Mouse (Mus musculus): ENCODE data around the gene Enpp7.

Gene Enpp7

DNA sequence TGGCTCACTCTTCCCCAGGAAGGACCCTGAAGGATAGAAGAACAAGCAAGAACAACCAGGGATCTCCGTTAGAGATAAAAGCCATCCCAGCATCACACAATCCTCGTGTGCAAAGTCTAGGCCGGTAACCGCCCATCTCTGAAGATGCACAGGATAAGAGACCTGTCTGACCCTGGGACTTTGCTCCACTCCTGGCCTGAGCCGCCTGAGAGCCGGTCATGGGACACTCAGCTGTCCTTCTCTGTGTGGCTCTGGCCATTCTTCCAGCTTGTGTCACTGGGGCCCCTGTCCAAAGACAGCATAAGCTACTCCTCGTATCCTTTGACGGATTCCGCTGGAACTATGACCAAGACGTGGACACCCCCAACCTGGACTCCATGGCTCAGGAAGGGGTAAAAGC lies at the start of gene Enpp7:
Gene Enpp7, plus strand, starts transcription at position 190 of the 400 bp plus-strand sequence.
- DNase-seq (ENCODE audit: low read depth) = no peak

DNA sequence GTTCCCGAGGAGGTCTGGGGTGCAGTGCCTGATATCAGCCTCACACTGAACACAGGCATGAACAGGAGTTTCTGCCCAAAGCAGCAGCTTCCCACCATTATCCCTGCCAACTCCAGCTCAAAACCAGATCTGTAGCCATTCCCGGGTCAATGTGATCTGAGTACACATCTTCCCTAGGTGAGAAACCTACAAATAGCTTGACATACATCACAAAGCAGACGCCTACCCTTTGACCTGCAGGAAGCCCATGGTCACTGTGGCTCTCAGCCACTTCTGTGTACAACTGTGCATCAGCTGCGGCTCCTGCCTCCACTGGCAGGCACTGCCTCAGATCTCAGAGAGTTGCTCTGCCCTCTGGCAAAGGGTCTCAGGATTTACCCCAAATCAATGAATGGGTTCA lies 48.3 kb upstream of the Enpp7 start:
- no peak for DNase-seq (ENCODE audit: low read depth)

DNA sequence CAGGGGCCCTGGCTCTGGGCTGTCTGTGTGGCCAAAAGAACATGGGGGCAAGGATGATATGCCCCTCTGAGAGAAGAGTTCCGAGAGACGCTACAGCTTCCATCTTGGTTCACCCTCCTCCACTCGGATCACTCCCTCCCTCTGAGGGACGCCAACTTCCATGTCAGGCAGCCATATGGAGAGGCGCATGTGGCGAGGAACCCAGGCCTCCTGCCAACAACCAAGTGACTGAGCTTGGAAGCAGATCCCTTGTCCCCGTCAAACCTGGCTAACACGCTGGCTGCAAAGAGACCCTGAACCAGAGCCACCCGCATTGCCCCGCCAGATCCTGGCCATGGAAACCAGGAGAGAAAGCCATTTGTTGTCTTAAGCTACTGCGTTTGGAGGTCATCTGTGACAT lies 47.4 kb upstream of the Enpp7 start:
- DNase-seq (ENCODE audit: low read depth) = no peak

DNA sequence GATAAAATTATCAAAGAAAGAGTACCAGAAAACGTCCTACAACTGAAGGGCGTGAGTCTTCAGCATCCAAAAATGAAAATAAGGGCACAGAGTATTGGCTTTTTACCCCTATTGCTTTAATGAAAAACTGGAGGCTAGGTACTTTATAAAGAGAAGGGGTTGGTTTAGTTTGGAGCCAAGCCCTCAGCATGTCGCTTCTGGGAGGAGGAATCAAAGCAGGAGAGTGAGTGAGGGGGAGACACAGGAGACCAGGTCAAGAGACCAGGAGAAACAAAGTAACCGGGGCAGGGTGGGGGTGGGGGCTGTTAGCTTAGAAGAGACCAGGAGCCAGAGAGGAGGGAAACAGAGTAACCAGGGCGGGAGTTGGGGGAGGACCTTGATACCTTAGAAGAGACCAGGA lies 46.7 kb upstream of the Enpp7 start:
- no peak for DNase-seq (ENCODE audit: low read depth)

DNA sequence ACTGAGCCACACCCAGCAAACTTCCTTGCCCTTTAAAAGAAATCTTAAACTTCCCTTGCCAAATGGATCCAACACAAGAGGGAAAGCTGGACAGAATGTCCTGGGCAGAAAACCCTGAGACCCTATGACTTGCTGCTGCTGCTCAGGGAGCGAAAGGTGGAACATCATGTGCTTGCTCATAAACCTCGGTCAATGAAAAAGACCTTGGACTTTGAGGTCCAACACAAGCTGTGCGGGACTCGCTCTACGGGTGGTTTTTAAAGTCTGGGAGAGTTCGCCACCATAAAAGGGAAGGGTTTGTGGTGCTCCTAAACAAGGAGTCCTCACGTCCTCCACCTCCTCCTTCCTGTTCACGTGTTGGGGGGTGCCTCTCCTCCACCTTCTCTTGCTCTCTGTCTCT lies 42.1 kb upstream of the Enpp7 start:
- no peak for DNase-seq (ENCODE audit: low read depth)

DNA sequence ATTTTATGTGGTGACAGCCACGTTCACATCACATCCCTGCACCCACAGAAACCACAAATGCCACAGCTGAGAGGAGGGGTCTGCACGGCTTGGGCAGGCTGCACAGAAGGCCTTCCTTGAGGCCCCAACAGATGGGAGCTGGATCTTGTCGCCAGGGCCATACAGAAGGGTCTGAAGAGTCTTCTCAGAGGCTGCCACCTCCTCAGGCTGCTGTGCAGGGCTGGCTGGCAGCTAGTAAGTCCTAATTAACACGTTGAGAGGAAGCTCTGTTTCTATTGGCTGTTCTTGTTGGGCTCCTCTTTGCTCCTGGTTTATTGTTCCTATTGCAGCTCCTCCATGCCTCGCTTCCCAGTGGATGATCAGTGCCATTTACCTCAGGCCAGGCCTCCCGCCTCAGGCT lies 33.0 kb upstream of the Enpp7 start:
- DNase-seq (ENCODE audit: low read depth) = no peak

DNA sequence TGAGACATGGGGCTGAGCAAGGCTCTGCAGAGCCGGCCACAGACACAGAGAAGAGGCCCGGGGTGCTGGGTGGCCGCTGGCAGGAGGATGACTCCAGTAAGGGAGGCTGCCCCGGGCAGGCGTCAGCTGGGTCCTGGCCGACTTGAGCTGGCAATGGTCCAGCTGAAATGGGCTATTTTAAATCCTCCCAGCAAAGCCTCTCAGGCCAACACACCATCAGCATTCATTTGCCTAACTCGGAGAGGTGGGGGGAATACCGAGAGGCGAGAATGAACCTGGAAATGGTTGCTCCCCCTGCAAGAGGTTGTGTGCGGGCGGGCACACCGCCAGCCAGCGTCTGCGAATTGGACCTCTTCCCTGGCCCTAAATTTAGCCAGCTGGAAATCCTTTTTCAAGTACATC lies 30.9 kb upstream of the Enpp7 start:
- DNase-seq (ENCODE audit: low read depth) = peak; percentile 13

DNA sequence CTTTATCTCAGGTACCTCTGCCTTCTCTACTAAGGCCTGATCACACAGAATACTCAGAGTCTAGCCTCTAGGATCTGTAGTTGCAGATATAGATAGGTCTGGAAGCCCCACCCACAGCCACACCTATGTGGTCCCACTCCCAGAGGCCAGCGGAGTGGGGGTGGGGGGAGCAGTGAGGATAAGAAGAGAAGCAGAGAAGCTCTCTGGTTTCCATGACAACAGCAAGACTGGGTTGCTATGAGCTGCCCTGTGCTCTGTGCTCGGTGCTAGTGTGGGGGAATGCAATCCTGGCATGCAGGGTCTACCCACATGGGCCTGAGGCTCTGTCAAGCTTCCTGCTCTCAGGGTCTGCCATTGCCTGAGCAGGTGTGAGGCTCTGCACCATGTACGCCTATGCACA lies 27.3 kb upstream of the Enpp7 start:
- no peak for DNase-seq (ENCODE audit: low read depth)

DNA sequence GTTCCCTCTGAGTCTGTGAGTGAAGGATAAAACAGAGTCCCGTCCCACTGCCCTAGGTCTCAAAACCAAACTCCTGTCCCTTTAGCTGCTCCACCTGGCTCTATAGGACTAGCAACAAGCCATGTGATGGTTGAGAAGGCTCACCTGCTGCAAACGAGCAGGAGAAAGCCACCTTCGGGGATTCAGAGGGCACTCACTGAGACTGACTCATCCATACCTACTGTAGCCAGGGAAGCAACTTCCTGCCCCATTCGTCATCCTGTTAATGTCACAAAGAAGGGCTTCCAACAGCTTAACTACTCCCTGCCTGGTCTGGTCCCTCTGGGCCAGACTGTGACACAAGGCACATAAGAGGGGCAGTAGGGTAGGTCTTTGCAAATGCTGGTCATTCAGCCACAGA lies 25.5 kb upstream of the Enpp7 start:
- DNase-seq (ENCODE audit: low read depth) = no peak

DNA sequence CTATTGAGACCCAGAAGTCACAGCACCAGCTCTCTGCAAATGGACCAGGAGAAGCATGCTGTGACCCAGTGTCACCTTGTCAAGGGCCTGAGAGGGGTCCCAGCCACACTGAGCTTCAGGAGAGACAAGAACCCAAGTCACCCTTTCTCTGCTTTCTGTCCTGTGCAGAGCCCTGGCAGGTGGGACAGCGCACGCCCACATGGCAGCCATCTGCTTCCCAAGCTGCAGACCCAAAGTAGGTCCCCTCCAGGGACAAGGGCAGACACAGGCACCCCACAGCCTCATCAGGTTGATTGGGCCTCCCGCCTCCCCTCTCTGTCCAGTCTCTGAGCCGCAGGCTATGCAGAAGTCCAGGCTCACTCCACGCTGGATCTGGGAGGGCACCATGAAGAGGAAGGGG lies 24.1 kb upstream of the Enpp7 start:
- DNase-seq (ENCODE audit: low read depth) = no peak

DNA sequence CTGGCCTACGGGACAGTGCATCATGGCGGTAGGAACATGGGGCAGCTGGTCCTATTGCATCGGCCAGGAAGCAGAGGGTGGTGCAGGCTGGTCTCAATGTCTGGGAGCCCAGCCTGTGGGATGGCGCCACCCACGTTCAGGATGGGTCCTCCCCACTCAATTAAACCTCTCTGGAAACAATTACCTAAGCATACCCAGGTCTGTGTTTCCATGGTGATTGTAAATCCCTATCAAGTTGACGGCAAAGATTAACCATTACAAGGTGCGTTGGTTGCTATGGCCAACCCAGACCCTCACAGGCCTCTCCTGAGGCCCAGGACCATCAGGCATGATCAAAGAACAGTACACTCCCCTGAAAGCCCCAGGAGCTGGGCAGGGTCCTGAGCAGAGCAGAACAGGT lies 22.9 kb upstream of the Enpp7 start:
- DNase-seq (ENCODE audit: low read depth) = no peak

DNA sequence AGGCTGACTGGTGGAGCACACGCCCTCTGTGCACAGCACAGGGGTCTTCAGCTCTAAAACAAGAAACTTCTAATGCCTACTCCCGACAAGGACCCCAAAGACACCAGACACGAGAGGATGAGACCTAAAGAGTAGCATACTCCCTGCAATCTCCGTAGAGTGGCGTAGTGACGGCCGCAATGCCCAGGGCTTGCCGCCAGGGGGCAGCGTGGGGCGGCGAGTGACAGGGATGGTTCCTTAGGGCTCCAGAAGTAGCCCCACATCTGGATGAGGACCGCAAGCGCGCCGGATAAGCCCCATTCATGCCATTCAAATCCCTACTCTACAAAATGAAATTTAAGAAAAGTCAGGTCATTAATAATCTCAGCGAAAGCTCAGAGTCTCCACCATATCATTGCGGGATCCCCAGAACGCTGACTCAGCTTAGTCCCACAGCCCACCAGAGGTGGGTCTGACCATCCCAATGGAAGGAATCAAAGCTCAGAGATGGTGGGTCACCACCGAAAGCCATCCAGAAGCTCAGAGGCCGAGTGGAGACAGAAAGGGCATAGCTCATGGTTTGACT lies 16.4 kb upstream of the Enpp7 start:
- DNase-seq (ENCODE audit: low read depth) = no peak

DNA sequence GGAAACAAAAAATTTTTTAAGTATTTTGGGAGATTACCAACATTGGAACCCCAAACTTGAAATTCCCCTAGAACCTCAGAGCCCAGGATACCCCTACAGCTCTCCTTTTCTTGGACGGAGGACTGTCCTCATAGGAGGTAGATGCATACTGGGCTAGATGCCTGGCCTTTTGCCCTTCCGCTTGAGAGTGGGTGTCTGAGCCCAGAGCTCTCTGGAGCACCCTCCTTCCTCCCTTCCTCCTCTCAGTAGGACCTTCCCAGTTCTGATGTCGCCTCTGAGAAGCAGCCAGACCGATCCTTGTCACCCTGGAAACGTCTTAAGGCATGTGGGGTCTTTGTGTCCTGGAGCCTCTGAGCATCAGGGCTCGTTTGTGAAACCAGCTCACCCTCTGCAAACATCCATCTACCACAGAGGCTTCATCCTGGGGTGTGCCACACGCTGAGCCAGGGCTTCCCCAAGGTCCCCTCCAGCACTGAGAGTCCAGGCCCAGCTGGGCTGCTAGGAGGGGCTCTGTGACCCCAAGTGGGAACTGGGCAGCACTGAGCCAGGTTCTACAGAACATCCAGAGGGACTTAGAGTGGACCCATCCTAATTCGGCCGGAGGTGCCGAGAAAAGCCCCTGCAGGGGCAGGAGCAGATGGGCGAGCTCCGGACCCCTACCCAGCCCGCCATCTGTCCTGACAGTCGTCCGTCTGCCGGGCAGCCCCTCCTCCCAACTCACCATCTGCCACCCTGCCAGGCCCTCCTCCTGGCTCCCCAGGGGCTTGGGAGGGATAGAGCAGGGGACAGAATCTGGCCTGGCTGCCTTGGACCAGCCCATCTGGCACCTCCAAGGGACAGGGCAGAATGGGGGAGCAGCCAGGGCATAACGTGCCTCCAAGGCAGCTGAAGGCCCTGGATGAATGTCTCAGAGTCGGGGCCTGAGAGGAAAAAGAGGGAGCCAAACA lies 15.3 kb upstream of the Enpp7 start:
- DNase-seq (ENCODE audit: low read depth) = no peak

DNA sequence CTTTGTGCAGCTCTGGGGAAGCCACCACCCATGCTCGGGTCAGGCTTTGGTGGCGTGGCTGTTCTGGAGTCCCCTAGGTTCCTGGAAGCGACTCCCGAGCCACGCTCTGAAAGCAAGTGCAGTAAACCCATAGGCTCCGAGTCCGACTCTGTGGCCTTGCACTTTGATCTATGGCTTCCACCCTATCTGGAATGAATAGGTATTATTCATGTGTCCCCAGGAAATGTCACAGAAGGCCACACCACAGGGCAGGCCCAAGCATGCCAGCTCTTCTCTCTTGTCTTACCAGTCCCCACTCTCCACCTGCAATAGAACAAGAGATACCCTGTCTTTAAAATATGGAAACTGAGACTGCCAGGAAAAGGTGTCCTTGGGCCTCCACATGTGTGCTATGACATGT lies 13.6 kb upstream of the Enpp7 start:
- DNase-seq (ENCODE audit: low read depth) = no peak

DNA sequence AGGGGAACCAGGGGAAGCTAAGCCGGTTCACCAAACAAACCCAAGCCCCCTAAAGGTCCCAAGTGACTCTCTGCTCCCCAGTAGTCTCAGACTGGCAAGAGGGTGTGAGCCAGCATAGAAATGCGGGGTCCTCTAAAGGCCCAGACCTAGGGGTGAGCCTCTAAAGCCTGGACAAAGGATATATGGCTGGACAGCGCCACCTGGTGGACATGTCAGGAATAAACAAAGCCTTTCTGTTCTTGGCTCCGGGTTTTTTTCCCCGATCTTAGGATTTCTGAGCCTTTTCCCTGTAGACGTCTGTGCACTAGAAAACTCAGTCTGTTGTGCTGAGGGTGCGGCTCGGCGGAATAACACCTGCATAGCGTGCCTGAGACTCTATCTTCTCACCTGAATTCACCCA lies 12.6 kb upstream of the Enpp7 start:
- peak; percentile 14 for DNase-seq (ENCODE audit: low read depth)

DNA sequence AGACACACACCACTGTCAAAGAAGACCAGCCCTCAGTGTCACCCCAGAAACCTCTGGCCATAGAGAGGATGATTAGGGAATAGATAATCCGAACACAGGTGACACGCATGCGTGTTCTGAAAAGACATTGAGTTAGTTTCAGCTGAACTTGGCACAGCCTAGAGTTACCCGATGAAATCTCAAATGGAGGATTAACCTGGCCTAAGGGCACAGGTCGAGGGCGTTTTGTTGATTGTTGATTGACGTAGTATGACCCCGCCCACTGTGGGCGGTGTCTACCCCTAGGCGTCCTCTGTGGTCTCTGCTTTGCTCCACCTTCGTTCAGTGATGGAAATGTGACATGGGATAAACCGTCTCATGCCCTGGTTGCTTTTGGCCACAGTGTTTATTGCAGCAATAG lies 12.1 kb upstream of the Enpp7 start:
- no peak for DNase-seq (ENCODE audit: low read depth)

DNA sequence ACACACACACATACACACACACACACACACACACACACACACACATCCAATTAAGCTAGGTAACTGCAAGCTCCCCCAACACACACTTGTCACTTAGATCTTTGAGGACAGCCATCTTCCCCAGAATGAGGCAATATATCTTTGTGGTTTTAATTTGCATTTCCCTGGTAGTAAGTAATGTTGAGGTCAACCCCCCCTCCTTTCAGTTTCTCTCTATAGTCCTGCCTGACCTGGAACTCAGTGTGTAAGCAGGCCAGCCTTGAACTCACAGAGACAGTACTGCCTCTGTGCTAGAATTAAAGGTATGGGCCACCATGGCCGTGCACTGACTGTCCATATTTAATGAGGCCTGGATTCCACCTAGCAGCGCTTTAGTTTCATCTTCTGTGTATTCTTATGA lies 7.6 kb upstream of the Enpp7 start:
- DNase-seq (ENCODE audit: low read depth) = no peak

DNA sequence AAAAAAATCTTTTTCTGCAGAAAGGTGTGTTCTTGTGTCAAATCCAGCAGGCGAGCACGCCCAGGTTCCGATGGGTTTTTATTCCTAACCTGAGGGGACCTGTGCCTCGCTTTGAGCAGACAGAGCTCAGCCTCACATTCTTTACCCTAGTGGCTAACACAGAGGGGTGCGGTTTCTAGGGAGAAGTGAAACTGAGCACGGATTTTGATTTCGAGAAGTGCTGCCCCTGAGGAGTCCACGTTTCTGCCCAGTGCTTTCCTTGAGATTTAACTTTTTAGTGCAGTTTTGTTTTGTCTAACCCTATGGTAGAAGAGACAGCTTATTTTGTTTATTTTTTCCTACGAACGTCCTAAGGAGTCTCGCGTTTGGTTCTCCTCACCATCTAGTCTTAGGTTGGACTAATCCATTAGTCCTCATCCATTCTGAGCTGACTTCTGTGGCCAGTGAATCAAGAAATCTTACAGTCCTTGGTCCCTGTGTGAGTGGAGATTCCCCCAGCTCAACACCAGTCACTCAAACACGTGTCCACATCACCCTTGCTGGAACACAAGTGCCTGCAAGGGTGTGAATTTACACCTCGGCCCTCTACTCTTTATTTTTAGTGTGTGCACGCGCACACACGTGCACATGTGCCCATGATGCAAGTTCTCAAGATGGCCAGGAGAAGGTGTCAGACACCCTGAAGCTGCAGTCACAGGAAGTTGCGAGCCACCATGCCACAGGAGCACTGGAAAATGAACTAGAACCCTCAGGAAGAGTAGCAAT lies 6.8 kb upstream of the Enpp7 start:
- DNase-seq (ENCODE audit: low read depth) = no peak

DNA sequence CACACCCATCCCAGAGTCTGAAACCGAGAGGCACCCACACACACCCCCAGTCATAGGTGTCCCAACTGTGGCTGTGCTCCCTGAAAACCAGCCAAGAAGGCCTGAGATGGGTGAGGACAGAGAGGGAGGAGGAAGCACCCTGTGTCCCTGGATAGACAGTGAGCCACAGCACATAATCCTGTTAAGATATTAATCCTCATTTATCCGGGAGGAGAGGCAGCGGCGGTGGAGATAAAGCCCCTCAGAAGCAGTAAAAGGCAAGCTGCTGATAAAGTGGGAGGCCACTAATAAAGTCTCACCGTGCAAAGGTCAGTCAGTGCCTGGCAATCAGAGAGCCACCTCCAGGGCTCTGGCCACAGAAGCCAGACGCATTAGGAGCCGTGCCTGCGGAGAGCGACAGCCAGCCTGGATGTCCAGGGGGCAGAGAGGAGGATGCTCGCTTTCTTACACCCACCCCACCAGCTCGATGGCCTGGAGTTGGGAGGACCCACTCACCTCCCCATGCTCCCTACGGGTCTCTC lies 5.3 kb upstream of the Enpp7 start:
- no peak for DNase-seq (ENCODE audit: low read depth)

DNA sequence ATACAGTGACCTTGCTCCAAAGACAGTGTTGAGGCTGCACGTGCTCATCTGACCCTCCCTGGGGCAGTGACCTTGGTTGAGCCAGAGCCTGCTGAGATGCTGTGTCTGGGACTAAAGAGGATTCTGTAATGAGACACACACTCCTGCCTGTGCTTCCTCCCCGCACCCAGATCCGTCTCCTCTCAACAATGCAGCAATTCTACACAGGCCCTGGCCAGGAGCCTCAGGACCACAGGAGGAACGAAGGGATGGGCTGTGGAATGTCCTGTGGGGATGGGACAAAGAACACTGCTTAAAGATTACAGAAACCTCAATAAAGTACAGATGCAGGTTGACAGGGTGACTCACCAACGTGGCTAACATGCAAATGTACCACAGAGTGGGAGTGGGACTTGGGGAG lies 2.4 kb upstream of the Enpp7 start:
- no peak for DNase-seq (ENCODE audit: low read depth)

DNA sequence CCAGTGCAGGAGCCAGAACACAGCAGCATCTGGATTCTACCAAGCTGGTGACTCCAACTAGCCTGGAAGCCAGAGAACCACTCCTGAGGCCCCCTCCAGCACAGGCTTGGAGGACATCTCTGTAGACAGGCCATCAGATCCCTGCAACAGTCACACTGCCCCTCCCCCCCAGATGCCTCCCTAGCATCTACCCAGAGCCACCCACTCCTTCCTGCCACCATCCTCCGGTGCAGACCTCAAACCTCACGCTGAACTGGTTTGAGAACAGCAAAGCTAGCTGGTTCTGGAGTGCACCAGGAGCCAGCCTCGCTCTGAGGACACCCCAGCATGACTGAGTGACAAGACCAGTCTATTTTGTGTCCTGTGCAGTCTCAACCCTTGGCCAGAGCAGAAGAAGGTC lies 4.8 kb downstream of the Enpp7 start:
- DNase-seq (ENCODE audit: low read depth) = no peak

DNA sequence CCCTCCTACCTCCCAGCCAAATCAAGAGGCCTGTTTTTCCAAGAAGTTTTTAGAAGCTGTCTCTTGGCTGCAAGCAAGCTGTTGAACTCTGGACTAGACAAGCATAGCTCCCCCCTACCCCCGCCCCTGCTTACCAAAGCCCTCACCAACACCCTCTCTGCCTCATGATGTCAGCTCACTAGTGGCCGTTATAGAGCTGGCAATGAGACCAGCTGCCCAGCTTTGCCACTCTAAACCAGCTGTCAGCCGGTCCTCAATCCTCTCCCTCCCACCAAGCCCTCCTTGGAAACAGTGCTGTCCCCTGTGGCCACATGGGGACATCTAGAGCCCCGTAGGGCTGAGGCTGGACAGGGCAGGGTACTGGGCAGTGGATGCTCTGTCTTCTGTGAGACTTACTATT lies 7.5 kb downstream of the Enpp7 start:
- DNase-seq (ENCODE audit: low read depth) = no peak

DNA sequence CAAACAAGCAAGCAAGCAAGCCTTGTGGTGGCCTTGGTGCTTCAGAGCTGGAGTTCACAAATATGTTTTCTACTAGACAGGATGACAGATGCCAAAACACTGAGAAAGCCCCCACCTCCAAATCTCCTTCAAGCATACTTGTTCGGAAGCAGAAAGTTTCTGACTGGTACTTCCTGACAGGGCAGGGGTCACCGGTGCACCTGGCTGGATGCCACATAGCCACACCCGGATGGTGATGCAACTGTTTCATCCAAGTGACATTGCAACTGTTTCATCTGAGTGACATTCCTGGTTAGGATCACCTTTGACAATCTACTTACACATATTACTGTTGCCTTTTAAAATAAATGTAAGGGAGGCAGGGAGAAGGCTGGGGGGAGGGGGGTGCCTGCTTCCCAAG lies 9.2 kb downstream of the Enpp7 start:
- no peak for DNase-seq (ENCODE audit: low read depth)
